Mouse (Mus musculus): ENCODE results near the gene Gatc. TPM values are rescaled to one million over a fixed set of nuclear protein-coding genes. Genes with fewer than 3 reads are reported as not detected.

Gatc gene
- polyA plus RNA-seq, 1 experiment: 7.3 TPM

- no peaks in the 10 kb centered on the region for H3K4me1 ChIP-seq (ENCODE audit: control insufficient read depth, insufficient read depth, low read length)
- no peak overlapping the region for H3K27ac ChIP-seq (ENCODE audit: control insufficient read depth, insufficient read depth, low read depth, low read length, poor library complexity)
- 26% methylated on average over 19 of the region's 19 CpGs for WGBS
- no peak for TF ChIP-seq POLR2A (IDR thresholded peaks at IDR 0.05; ENCODE audit: borderline replicate concordance, control insufficient read depth, low read depth, low read length)
- no peak for TF ChIP-seq CTCF (IDR thresholded peaks at IDR 0.05; ENCODE audit: control insufficient read depth, insufficient read depth, low read length)
- no peak overlapping the region for H3K4me3 ChIP-seq (replicated peaks; ENCODE audit: control insufficient read depth, low read depth, low read length)
Measured at GRCm38 (mm10) chr5:115362819-115363714, 22.1 kb upstream of the Gatc start.

- TF ChIP-seq POLR2A (IDR thresholded peaks at IDR 0.05; ENCODE audit: borderline replicate concordance, control insufficient read depth, low read depth, low read length): no peak
- no peak for TF ChIP-seq CTCF (IDR thresholded peaks at IDR 0.05; ENCODE audit: control insufficient read depth, insufficient read depth, low read length)
- no peak overlapping the region for H3K27ac ChIP-seq (ENCODE audit: control insufficient read depth, insufficient read depth, low read depth, low read length, poor library complexity)
- WGBS: 35% methylated on average over 7 of the region's 7 CpGs
- no peaks in the 10 kb centered on the region for H3K4me1 ChIP-seq (ENCODE audit: control insufficient read depth, insufficient read depth, low read length)
- H3K4me3 ChIP-seq (replicated peaks; ENCODE audit: control insufficient read depth, low read depth, low read length): no peak overlapping the region
Measured at GRCm38 (mm10) chr5:115362216-115362615, 21.2 kb upstream of the Gatc start.

GRCm38 (mm10) chr5:115359851-115360372 is 18.9 kb upstream of the Gatc start:
- Histone ChIP-seq H3K4me1 (ENCODE audit: control insufficient read depth, insufficient read depth, low read length) (no peaks in the 10 kb centered on the region), H3K27ac (ENCODE audit: control insufficient read depth, insufficient read depth, low read depth, low read length, poor library complexity) (no peak overlapping the region), H3K4me3 (replicated peaks; ENCODE audit: control insufficient read depth, low read depth, low read length) (no peak overlapping the region)
- WGBS: 68% methylated on average over 5 of the region's 5 CpGs
- no peak for TF ChIP-seq POLR2A (IDR thresholded peaks at IDR 0.05; ENCODE audit: borderline replicate concordance, control insufficient read depth, low read depth, low read length)
- TF ChIP-seq CTCF (IDR thresholded peaks at IDR 0.05; ENCODE audit: control insufficient read depth, insufficient read depth, low read length): no peak

- H3K27ac ChIP-seq (ENCODE audit: control insufficient read depth, insufficient read depth, low read depth, low read length, poor library complexity): no peak overlapping the region
- WGBS: 46% methylated on average over 8 of the region's 8 CpGs
- TF ChIP-seq CTCF (IDR thresholded peaks at IDR 0.05; ENCODE audit: control insufficient read depth, insufficient read depth, low read length) (no peak), POLR2A (IDR thresholded peaks at IDR 0.05; ENCODE audit: borderline replicate concordance, control insufficient read depth, low read depth, low read length) (no peak)
- no peak overlapping the region for H3K4me3 ChIP-seq (replicated peaks; ENCODE audit: control insufficient read depth, low read depth, low read length)
- no peaks in the 10 kb centered on the region for H3K4me1 ChIP-seq (ENCODE audit: control insufficient read depth, insufficient read depth, low read length)
Measured at GRCm38 (mm10) chr5:115359438-115359837, 18.5 kb upstream of the Gatc start.

GRCm38 (mm10) chr5:115358872-115359271 is 17.9 kb upstream of the Gatc start:
- H3K4me1 ChIP-seq (ENCODE audit: control insufficient read depth, insufficient read depth, low read length): no peaks in the 10 kb centered on the region
- H3K4me3 ChIP-seq (replicated peaks; ENCODE audit: control insufficient read depth, low read depth, low read length): no peak overlapping the region
- TF ChIP-seq POLR2A (IDR thresholded peaks at IDR 0.05; ENCODE audit: borderline replicate concordance, control insufficient read depth, low read depth, low read length): no peak
- TF ChIP-seq CTCF (IDR thresholded peaks at IDR 0.05; ENCODE audit: control insufficient read depth, insufficient read depth, low read length): peak; percentile 86
- H3K27ac ChIP-seq (ENCODE audit: control insufficient read depth, insufficient read depth, low read depth, low read length, poor library complexity): no peak overlapping the region
- 5% methylated on average over 12 of the region's 12 CpGs for WGBS

GRCm38 (mm10) chr5:115355070-115355469 is 14.1 kb upstream of the Gatc start:
- no peaks in the 10 kb centered on the region for H3K4me1 ChIP-seq (ENCODE audit: control insufficient read depth, insufficient read depth, low read length)
- 65% methylated on average over 13 of the region's 13 CpGs for WGBS
- H3K27ac ChIP-seq (ENCODE audit: control insufficient read depth, insufficient read depth, low read depth, low read length, poor library complexity): no peak overlapping the region
- TF ChIP-seq POLR2A (IDR thresholded peaks at IDR 0.05; ENCODE audit: borderline replicate concordance, control insufficient read depth, low read depth, low read length) (no peak), CTCF (IDR thresholded peaks at IDR 0.05; ENCODE audit: control insufficient read depth, insufficient read depth, low read length) (no peak)
- no peak overlapping the region for H3K4me3 ChIP-seq (replicated peaks; ENCODE audit: control insufficient read depth, low read depth, low read length)

GRCm38 (mm10) chr5:115351348-115351747 is 10.4 kb upstream of the Gatc start:
- Histone ChIP-seq H3K4me3 (replicated peaks; ENCODE audit: control insufficient read depth, low read depth, low read length) (no peak overlapping the region), H3K4me1 (ENCODE audit: control insufficient read depth, insufficient read depth, low read length) (0 out of 2 replicates have a peak, but pooled peaks cover 2% of the 10 kb centered on the region), H3K27ac (ENCODE audit: control insufficient read depth, insufficient read depth, low read depth, low read length, poor library complexity) (no peak overlapping the region)
- 74% methylated on average over 5 of the region's 5 CpGs for WGBS
- TF ChIP-seq POLR2A (IDR thresholded peaks at IDR 0.05; ENCODE audit: borderline replicate concordance, control insufficient read depth, low read depth, low read length) (no peak), CTCF (IDR thresholded peaks at IDR 0.05; ENCODE audit: control insufficient read depth, insufficient read depth, low read length) (no peak)

GRCm38 (mm10) chr5:115349225-115349555 is 8.2 kb upstream of the Gatc start:
- WGBS: under 1% methylated on average over 18 of the region's 18 CpGs
- Histone ChIP-seq H3K27ac (ENCODE audit: control insufficient read depth, insufficient read depth, low read depth, low read length, poor library complexity) (peak overlapping the region; percentile 55), H3K4me3 (replicated peaks; ENCODE audit: control insufficient read depth, low read depth, low read length) (peak overlapping the region; percentile 86), H3K4me1 (ENCODE audit: control insufficient read depth, insufficient read depth, low read length) (0 out of 2 replicates have a peak, but pooled peaks cover 2% of the 10 kb centered on the region)
- TF ChIP-seq CTCF (IDR thresholded peaks at IDR 0.05; ENCODE audit: control insufficient read depth, insufficient read depth, low read length): no peak
- TF ChIP-seq POLR2A (IDR thresholded peaks at IDR 0.05; ENCODE audit: borderline replicate concordance, control insufficient read depth, low read depth, low read length): no peak

Measured in bone marrow, adult 2 months (tissue).